Mouse (Mus musculus) G1E (cell line): ENCODE results near the gene Zbtb21.

Experiments used
- CTCF ChIP-seq: IDR thresholded peaks from 2 replicates; pipeline ENCODE4 v1.5.1; 2012; ENCODE audit warnings: low read depth, low read length, inconsistent platforms, mixed read lengths
- GATA1 ChIP-seq: IDR thresholded peaks from 2 replicates; pipeline ENCODE4 v1.6.1; 2012; ENCODE audit warnings: borderline replicate concordance, low read length, inconsistent platforms, mixed read lengths
- GATA2 ChIP-seq: IDR thresholded peaks from 2 replicates; pipeline ENCODE4 v1.6.1; 2012; ENCODE audit warnings: low read depth, low read length, inconsistent platforms, borderline replicate concordance
- POLR2AphosphoS5 ChIP-seq: IDR thresholded peaks from 2 replicates; pipeline ENCODE4 v1.6.1; 2012; ENCODE audit warnings: low read depth, low read length, inconsistent platforms; ENCODE audit not compliant: insufficient replicate concordance
- TAL1 ChIP-seq: conservative IDR thresholded peaks from 2 replicates; pipeline ENCODE4 v1.6.1; 2012; ENCODE audit warnings: low read depth, low read length, inconsistent platforms, mixed read lengths

DNA sequence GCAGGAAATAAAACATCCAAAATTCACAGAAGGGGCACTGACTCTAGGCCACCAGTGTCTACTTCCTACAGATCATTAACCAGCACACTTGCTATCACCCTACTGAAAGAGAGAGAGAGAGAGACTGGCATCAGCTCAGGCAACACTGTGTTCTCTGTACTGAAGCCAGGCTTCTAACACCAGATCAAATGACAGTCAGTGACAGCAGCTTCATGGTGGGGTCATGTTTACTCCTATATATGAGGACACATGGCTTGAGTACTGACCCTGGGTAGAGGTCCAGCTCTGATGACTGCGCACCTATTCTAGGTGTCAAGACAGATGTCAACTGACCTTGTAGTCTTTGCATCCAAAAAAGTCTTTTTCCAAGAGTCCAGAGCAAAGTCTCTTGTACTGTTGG lies 41.8 kb downstream of the Zbtb21 start:
- TF ChIP-seq POLR2AphosphoS5 (no peak), CTCF (no peak), GATA1 (no peak), TAL1 (no peak), GATA2 (no peak)
